Mouse (Mus musculus) intestine, embryonic 14.5 days (tissue): Measurements from ENCODE around the gene Prkcb. TPM values are rescaled to one million over a fixed set of nuclear protein-coding genes. Genes with fewer than 3 reads are reported as not detected.

Source experiments
- ATAC-seq: fragments of 200-750 bp; cut with Nextera tagmentation; replicated peaks from 2 replicates; pipeline ENCODE4 v1.8.0; 2017; ENCODE audit warnings: low read depth, moderate number of reproducible peaks, moderate TSS enrichment, moderate library complexity; ENCODE audit not compliant: low FRiP score, low TSS enrichment
- DNase-seq: peaks from one replicate; pipeline ENCODE4 v3.0.0-alpha.2; 2018; ENCODE audit warnings: low spot score
- H3K27ac ChIP-seq: fragments of 300-500 bp; sonication (generic); 2 replicates; pipeline ENCODE4 v1.5.1; 2014; ENCODE audit warnings: low read depth, mild to moderate bottlenecking, control low read depth
- H3K27me3 ChIP-seq: fragments of 300-500 bp; sonication (generic); replicated peaks from 2 replicates; pipeline ENCODE4 v1.6.1; 2014; ENCODE audit warnings: low read length, control low read depth; ENCODE audit not compliant: control insufficient read depth, insufficient read depth
- H3K36me3 ChIP-seq: fragments of 300-500 bp; sonication (generic); 2 replicates; pipeline ENCODE4 v1.6.1; 2014; ENCODE audit warnings: low read length, control low read depth; ENCODE audit not compliant: control insufficient read depth, insufficient read depth
- H3K4me1 ChIP-seq: fragments of 300-500 bp; sonication (generic); replicated peaks from 2 replicates; pipeline ENCODE4 v1.6.1; 2014; ENCODE audit warnings: low read length, control low read depth, mixed read lengths; ENCODE audit not compliant: control insufficient read depth, insufficient read depth
- H3K4me2 ChIP-seq: fragments of 300-500 bp; sonication (generic); 2 replicates; pipeline ENCODE4 v1.6.1; 2014; ENCODE audit warnings: low read length
- H3K4me3 ChIP-seq: fragments of 300-500 bp; sonication (generic); 2 replicates; pipeline ENCODE4 v1.5.1; 2014; ENCODE audit warnings: low read depth, low read length, control low read depth, mixed read lengths
- H3K9ac ChIP-seq: fragments of 300-500 bp; sonication (generic); 2 replicates; pipeline ENCODE4 v1.6.1; 2014; ENCODE audit warnings: mild to moderate bottlenecking, low read length
- H3K9me3 ChIP-seq: fragments of 300-500 bp; sonication (generic); 2 replicates; pipeline ENCODE4 v1.6.1; 2016; ENCODE audit warnings: low read length, control low read depth; ENCODE audit not compliant: control insufficient read depth
- WGBS: fragments of 180-500 bp; shearing (Covaris S2); extraction: QIAGEN DNeasy Blood & Tissue Kit; methylation state at CpG from one replicate; pipeline ENCODE4 v1.1.7; 2014; 5-methylcytosine and 5-hydroxymethylcytosine counted together
- polyA plus RNA-seq: library from polyadenylated mRNA; unstranded; fragments of >200 nt; fragmentation: Nextera tagmentation; extraction: Ambion mirVana; gene quantifications from 2 replicates; pipeline ENCODE4 v1.2.1, GENCODE M21; 2014

Gene Prkcb
- polyA plus RNA-seq, 1 experiment from 2014 or later = 19.0 TPM

DNA sequence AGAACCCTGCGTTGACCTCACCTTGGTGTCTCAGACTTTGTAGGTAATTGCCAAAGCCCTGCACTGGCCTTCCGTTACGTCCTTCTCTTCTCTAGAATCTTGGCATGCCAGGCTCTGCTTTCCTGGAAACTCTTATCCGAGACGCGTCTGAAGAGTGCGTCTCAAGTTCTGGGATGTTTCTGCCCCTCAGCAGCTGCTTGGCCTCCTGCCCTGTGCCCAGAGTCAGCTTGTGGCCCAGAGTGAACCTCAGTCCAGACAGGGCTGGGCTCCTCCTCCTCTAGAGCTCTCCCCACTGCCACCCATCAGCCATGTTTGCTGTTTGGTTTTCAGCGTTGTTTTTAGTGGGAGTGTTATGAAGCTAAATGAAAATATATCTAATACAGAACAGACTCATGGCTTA, 203.5 kb downstream of the Prkcb start:
- WGBS = 82% methylated on average over 8 of the region's 8 CpGs

DNA sequence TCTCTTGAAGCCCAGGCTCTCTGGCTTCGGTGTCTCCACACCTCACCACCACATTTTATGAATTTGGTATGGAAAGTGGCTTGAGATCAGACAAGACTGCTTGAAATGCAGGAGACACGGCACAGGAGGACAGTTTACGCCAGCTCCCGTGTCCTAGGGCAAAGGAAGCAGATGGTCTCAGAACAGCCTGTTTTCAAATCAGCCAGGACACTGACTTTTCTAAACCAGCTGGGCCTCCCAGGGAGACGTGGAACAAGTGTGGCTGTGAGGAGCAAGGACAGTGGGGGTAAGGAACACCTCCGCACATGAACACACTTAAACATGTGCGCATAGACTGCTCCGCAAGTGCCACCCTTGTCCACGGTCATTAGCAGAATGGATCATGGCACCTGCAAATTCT, 204.4 kb downstream of the Prkcb start:
- H3K27ac ChIP-seq = no peak overlapping the region
- ATAC-seq (no peak), DNase-seq (no peak)
- no peaks in the 10 kb centered on the region for H3K4me1 ChIP-seq
- no peaks in the 10 kb centered on the region for H3K27me3 ChIP-seq
- H3K9me3 ChIP-seq = no peaks in the 10 kb centered on the region
- no peaks in the 10 kb centered on the region for H3K36me3 ChIP-seq
- 84% methylated on average over 9 of the region's 9 CpGs for WGBS
- no peak overlapping the region for H3K4me2 ChIP-seq
- H3K9ac ChIP-seq = no peak overlapping the region
- H3K4me3 ChIP-seq = no peak overlapping the region

More for the DNA sequence above, 203.5 kb downstream of the Prkcb start:
- no peak for DNase-seq
- no peaks in the 10 kb centered on the region for H3K4me1 ChIP-seq
- H3K9ac ChIP-seq = no peak overlapping the region
- no peak overlapping the region for H3K4me3 ChIP-seq
- H3K36me3 ChIP-seq = no peaks in the 10 kb centered on the region
- H3K9me3 ChIP-seq = no peaks in the 10 kb centered on the region
- no peak overlapping the region for H3K4me2 ChIP-seq
- ATAC-seq = no peak
- no peaks in the 10 kb centered on the region for H3K27me3 ChIP-seq
- no peak overlapping the region for H3K27ac ChIP-seq

DNA sequence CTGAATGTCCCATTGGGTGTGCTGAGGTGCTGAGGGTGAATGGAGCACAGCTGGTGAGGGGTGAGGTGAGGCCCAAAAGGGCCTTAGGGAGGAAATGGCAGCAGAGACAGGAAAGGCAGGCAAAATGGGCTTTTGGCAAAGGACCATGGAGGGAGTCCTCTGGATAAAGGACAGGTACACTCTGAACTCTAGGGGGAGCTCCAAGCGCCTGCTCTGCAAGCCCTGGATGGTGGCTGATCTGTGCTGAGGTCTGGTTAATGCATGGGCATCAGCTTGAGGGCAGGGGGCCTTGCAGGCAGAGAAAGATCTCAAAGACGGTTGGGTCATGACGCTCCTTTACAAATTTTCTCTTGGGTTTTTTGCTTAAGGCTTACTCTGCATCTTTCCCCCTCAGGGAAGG, 205.5 kb downstream of the Prkcb start:
- no peak overlapping the region for H3K27ac ChIP-seq
- no peak overlapping the region for H3K4me2 ChIP-seq
- no peaks in the 10 kb centered on the region for H3K9me3 ChIP-seq
- no peak overlapping the region for H3K9ac ChIP-seq
- no peaks in the 10 kb centered on the region for H3K36me3 ChIP-seq
- ATAC-seq (no peak), DNase-seq (no peak)
- H3K27me3 ChIP-seq = no peaks in the 10 kb centered on the region
- no peaks in the 10 kb centered on the region for H3K4me1 ChIP-seq
- WGBS = 12% methylated on average over 3 of the region's 3 CpGs
- no peak overlapping the region for H3K4me3 ChIP-seq

DNA sequence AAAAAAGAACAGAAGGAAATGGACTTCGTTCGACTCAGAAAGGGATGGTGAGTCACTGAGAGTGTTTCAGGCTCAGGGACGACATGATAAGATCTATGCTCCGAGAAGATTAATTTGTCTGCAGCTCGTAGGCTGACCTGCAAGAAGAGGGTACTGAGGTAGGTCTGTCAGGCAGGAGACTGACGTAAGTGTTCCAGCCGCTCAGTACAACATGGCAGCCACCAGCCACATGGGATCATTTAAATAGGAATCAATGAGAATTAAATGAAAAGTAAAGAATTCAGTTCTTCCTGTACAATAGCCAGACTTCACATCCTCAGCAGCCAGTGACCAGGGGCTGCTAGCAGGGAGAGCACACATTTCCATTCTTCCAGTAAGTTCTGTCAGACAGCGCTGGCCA, 209.0 kb downstream of the Prkcb start:
- no peaks in the 10 kb centered on the region for H3K4me1 ChIP-seq
- H3K4me2 ChIP-seq = no peak overlapping the region
- H3K4me3 ChIP-seq = no peak overlapping the region
- H3K9ac ChIP-seq = no peak overlapping the region
- DNase-seq (no peak), ATAC-seq (no peak)
- 63% methylated on average over 8 of the region's 8 CpGs for WGBS
- no peaks in the 10 kb centered on the region for H3K27me3 ChIP-seq
- H3K36me3 ChIP-seq = no peaks in the 10 kb centered on the region
- H3K27ac ChIP-seq = no peak overlapping the region
- H3K9me3 ChIP-seq = no peaks in the 10 kb centered on the region

DNA sequence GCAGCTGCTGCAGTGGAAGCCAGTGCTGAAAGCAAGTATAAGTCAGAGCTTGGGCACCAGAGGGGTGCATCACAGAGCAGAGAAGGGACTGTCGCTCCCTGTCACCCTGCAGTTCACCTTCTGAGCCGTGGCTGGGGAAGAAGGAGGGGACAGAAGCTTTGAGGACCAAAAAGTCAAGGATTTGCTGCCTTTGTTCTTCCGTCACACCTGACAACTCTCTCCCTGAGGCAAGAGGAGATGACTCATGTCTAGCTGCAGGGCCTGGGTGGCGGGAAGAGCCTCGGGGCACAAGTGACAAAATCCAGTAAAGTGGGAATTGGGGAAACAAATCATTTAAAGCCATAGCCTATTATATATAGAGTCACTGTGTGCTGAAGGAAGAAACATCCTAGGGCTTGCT, 209.9 kb downstream of the Prkcb start:
- Histone ChIP-seq H3K4me2 (no peak overlapping the region), H3K4me3 (no peak overlapping the region), H3K9me3 (no peaks in the 10 kb centered on the region), H3K27ac (no peak overlapping the region), H3K9ac (no peak overlapping the region), H3K27me3 (no peaks in the 10 kb centered on the region), H3K36me3 (no peaks in the 10 kb centered on the region), H3K4me1 (no peaks in the 10 kb centered on the region)
- no peak for ATAC-seq
- WGBS = 49% methylated on average over 5 of the region's 5 CpGs
- no peak for DNase-seq

DNA sequence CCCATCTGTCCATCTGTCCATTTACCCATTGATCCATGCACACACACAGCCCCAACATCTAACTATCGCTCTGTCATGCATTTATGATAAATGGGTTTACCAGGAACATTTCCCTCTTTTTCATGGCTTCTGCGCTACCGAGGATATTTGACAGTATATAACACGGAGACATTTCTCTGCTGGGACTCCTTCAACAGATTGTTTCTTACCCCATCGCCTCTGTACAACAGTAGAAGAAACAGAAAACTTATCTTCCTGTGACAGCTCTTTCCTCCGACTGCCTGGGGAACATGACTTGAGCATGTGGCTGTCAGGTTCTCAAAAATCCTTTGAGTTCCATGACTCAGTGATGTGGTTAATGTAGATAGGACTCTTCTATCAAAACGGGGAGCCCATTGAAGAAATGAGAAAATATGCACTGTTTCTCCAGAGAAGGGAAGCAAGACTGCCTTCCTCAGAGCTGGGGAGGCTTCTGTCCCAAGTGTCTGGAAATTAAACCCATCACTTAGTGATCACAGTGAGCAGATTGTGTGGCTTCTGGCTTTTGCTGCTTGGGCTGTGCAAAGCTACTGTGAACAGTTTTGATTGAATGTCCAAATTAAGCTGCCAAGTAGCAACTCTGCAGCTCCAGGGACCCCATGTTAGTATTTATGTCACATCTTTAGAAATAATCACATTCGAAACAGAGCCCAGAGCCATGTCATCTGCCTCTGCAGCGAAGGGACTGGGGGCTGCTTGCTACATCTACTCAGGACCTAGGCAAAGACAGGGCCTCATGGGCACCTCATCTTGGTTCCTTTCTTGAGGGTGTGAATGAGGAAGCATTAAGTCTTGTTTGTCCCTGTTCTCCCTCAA, 211.4 kb downstream of the Prkcb start:
- Histone ChIP-seq H3K27me3 (no peaks in the 10 kb centered on the region), H3K4me1 (no peaks in the 10 kb centered on the region), H3K9me3 (no peaks in the 10 kb centered on the region), H3K36me3 (no peaks in the 10 kb centered on the region), H3K4me2 (no peak overlapping the region), H3K4me3 (no peak overlapping the region), H3K27ac (no peak overlapping the region), H3K9ac (no peak overlapping the region)
- DNase-seq = no peak
- WGBS = 74% methylated on average over 9 of the region's 9 CpGs
- no peak for ATAC-seq

DNA sequence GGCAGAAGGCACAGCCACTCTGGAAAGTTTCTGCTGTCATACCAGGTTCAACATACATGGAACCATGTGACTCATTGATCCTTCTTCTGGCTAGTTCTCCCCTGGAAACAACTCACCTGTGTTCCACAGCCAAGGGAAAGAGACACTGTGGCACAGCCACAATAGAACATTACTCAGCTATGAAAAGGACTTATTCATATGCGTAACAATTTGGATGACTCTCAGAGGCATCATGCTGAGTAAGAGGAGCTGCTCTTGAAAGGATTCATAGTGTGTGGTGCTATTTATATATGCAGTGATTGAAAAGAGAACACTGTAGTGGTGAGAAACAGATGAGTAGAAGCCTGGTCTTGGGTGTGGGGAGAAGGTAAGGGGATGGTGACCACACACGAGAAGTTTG, 217.9 kb downstream of the Prkcb start:
- WGBS = 92% methylated on average over 2 of the region's 2 CpGs
- H3K4me2 ChIP-seq = no peak overlapping the region
- no peaks in the 10 kb centered on the region for H3K36me3 ChIP-seq
- no peaks in the 10 kb centered on the region for H3K9me3 ChIP-seq
- DNase-seq (no peak), ATAC-seq (no peak)
- no peak overlapping the region for H3K27ac ChIP-seq
- H3K27me3 ChIP-seq = no peaks in the 10 kb centered on the region
- no peak overlapping the region for H3K4me3 ChIP-seq
- H3K4me1 ChIP-seq = no peaks in the 10 kb centered on the region
- no peak overlapping the region for H3K9ac ChIP-seq

DNA sequence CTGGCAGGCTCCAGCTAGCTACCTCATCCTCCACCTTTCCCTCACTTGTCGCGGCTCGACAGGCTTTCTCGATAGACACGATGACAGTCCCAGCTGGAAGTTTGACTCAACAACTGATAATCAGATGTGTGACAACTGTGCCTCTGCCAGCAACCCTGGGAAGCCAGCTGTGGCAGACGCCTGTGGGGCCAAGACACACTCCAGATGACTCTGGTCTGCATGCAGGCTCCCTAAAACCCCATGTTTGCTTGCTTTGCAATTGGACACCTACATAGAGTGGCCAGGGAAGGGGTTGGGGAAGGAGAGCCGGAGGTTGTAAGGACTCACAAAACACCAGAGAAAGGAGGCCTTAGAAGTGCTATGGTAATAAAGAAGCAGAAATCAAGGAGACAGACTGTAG, 221.4 kb downstream of the Prkcb start:
- ATAC-seq = no peak
- H3K36me3 ChIP-seq = no peaks in the 10 kb centered on the region
- no peaks in the 10 kb centered on the region for H3K9me3 ChIP-seq
- no peaks in the 10 kb centered on the region for H3K4me1 ChIP-seq
- no peak for DNase-seq
- no peaks in the 10 kb centered on the region for H3K27me3 ChIP-seq
- H3K4me3 ChIP-seq = no peak overlapping the region
- WGBS = 41% methylated on average over 7 of the region's 7 CpGs
- no peak overlapping the region for H3K27ac ChIP-seq
- H3K4me2 ChIP-seq = no peak overlapping the region
- H3K9ac ChIP-seq = no peak overlapping the region

DNA sequence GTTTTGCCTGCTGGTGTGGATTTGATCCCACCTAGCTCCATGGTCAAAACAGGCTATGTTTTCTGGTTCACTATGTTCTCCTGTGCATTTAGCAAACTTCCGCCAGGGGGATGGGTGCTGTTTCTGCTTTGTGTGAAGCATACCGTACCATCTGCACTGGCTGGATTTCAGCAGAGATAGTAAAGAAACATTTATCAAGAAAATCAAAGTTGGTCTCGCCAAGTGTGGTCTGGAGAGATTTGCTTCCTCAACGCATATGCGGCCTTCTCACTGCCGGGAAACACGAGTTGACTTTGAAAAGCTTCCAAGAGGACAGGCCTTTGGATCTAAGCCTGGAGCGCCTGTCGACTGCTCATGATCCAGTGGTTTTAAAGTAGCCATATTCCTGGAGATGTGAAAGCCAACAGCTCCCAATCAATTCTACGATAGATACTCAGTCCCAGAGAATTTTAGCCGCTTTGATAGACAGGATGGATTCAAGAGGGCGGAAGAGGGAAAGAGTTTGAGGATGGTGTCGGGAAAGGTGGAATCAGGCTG, 223.9 kb downstream of the Prkcb start:
- Histone ChIP-seq H3K4me2 (no peak overlapping the region), H3K9ac (no peak overlapping the region), H3K27ac (no peak overlapping the region), H3K4me1 (no peaks in the 10 kb centered on the region), H3K36me3 (no peaks in the 10 kb centered on the region), H3K27me3 (no peaks in the 10 kb centered on the region), H3K9me3 (no peaks in the 10 kb centered on the region), H3K4me3 (no peak overlapping the region)
- 74% methylated on average over 13 of the region's 13 CpGs for WGBS
- DNase-seq (no peak), ATAC-seq (no peak)
